ENCODE assay signal across 22 mouse cellular contexts in genomic region chr3:66254504-66255105, GRCm38 (mm10). TPM values are rescaled to one million over a fixed set of nuclear protein-coding genes. Genes with fewer than 3 reads are reported as not detected.
A peak's percentile ranks its signal among the peaks of the same experiment; 100 is the strongest.
DNase-seq lines count a peak whose midpoint lies in the region; ATAC-seq lines count a peak whose summit lies in the region.
"Had no signal": no experiment of that assay in that cellular context is flagged by ENCODE, and none has a peak within 500 bp of the region (broad histone marks: within the 10 kb centered on the region; RNA-seq: fewer than 3 reads in every experiment).

No protein-coding gene starts in this region.

- peak; percentile 9 for DNase-seq in cerebellum, adult 11-12 months
- no peak for DNase-seq in cerebellum, adult 8-10 months
- DNase-seq in right cerebral cortex, adult 18-20 months, result peak; percentile 9
- DNase-seq in right cerebral cortex, postnatal 25 days, result no peak
- peak; percentile 58 for DNase-seq in left cerebral cortex, postnatal 4 days
- DNase-seq in spleen, postnatal 36 days (ENCODE audit: low spot score in 2 of 2), result no peak
- DNase-seq: adrenal gland, postnatal 25 days; gastrocnemius, postnatal 10 days; liver, embryonic 13.5 days; lung, postnatal 10 days had no signal

- 72% methylated on average over 9 of the region's 9 CpGs for WGBS in hindbrain, embryonic 15.5 days
- 83% methylated on average over 9 of the region's 9 CpGs for WGBS in hindbrain, embryonic 12.5 days

- H3K4me1 ChIP-seq in hindbrain, embryonic 15.5 days (replicated peaks), result no peaks in the 10 kb centered on the region
- no peaks in the 10 kb centered on the region for H3K4me1 ChIP-seq in hindbrain, embryonic 12.5 days
- H3K4me1 ChIP-seq: liver, embryonic 13.5 days; megakaryocyte, embryonic 14.5 days; neural tube, embryonic 12.5 days; stomach, embryonic 15.5 days had no signal

- no peaks in the 10 kb centered on the region for H3K36me3 ChIP-seq in hindbrain, embryonic 15.5 days
- no peaks in the 10 kb centered on the region for H3K36me3 ChIP-seq in hindbrain, embryonic 12.5 days
- H3K36me3 ChIP-seq: heart, embryonic 10.5 days; liver, embryonic 13.5 days; neural tube, embryonic 12.5 days; stomach, embryonic 15.5 days had no signal

- H3K27me3 ChIP-seq in hindbrain, embryonic 15.5 days, result no peaks in the 10 kb centered on the region
- no peaks in the 10 kb centered on the region for H3K27me3 ChIP-seq in hindbrain, embryonic 12.5 days
- H3K27me3 ChIP-seq: CH12.LX; liver, embryonic 13.5 days; megakaryocyte, embryonic 14.5 days; neural tube, embryonic 12.5 days; stomach, embryonic 15.5 days had no signal

- no peak overlapping the region for H3K4me2 ChIP-seq in hindbrain, embryonic 15.5 days
- no peak overlapping the region for H3K4me2 ChIP-seq in hindbrain, embryonic 12.5 days (replicated peaks)
- H3K4me2 ChIP-seq: liver, embryonic 13.5 days; neural tube, embryonic 12.5 days; stomach, embryonic 15.5 days had no signal

- intact Hi-C loops in left cerebral cortex, postnatal 4 days (cut with DNase I), result no loop called here

- no peak overlapping the region for H3K27ac ChIP-seq in hindbrain, embryonic 15.5 days (replicated peaks)
- H3K27ac ChIP-seq in hindbrain, embryonic 12.5 days, result no peak overlapping the region
- H3K27ac ChIP-seq: heart, embryonic 10.5 days; kidney, postnatal 0 days; layer of hippocampus, adult 2 months; liver, embryonic 13.5 days; neural tube, embryonic 12.5 days; stomach, embryonic 15.5 days had no signal

- no peak overlapping the region for H3K4me3 ChIP-seq in hindbrain, embryonic 15.5 days
- H3K4me3 ChIP-seq in hindbrain, embryonic 12.5 days, result no peak overlapping the region
- H3K4me3 ChIP-seq: erythroblast, embryonic 14.5 days; heart, embryonic 10.5 days; layer of hippocampus, adult 2 months; liver, embryonic 13.5 days; megakaryocyte, embryonic 14.5 days; neural tube, embryonic 12.5 days; stomach, embryonic 15.5 days had no signal

- H3K9ac ChIP-seq in hindbrain, embryonic 15.5 days, result no peak overlapping the region
- H3K9ac ChIP-seq in hindbrain, embryonic 12.5 days, result no peak overlapping the region
- H3K9ac ChIP-seq: liver, embryonic 13.5 days; neural tube, embryonic 12.5 days; stomach, embryonic 15.5 days had no signal

- H3K9me3 ChIP-seq in hindbrain, embryonic 15.5 days, result no peaks in the 10 kb centered on the region
- no peaks in the 10 kb centered on the region for H3K9me3 ChIP-seq in hindbrain, embryonic 12.5 days (replicated peaks)
- H3K9me3 ChIP-seq: heart, embryonic 10.5 days; liver, embryonic 13.5 days; megakaryocyte, embryonic 14.5 days; neural tube, embryonic 12.5 days; stomach, embryonic 15.5 days had no signal

- peak; percentile 56; the same call in 1 of the 2 replicates for ATAC-seq in hindbrain, embryonic 15.5 days (ENCODE audit: low FRiP score, low read depth)
- no peak for ATAC-seq in hindbrain, embryonic 12.5 days (ENCODE audit: low FRiP score)
- ATAC-seq: intestine, embryonic 16.5 days had no signal

RNA-seq across cellular contexts. Expression of gene Ptx3, which starts 34.9 kb away (rescaled TPM):
- polyA plus RNA-seq in hindbrain, embryonic 15.5 days (2015; fragmentation: Nextera tagmentation; extraction: Ambion mirVana), result 4.9 and 5.3 TPM in 2 replicates
- polyA plus RNA-seq in hindbrain, embryonic 12.5 days (2016; fragmentation: Nextera tagmentation; extraction: Ambion mirVana), result 39.4 and 44.9 TPM in 2 replicates
- 1 to 10 TPM; 6.0 to 7.7 TPM for total RNA-seq in left cerebral cortex, postnatal 4 days (2021)
- total RNA-seq: adrenal gland, postnatal 25 days; CH12.LX had no signal
- polyA plus RNA-seq: erythroblast, embryonic 14.5 days had no signal

RNA-seq across cellular contexts. Expression of gene Veph1, which starts 42.0 kb away (rescaled TPM):
- 2.4 and 3.1 TPM in 2 replicates for polyA plus RNA-seq in hindbrain, embryonic 15.5 days (2015; fragmentation: Nextera tagmentation; extraction: Ambion mirVana)
- polyA plus RNA-seq in hindbrain, embryonic 12.5 days (2016; fragmentation: Nextera tagmentation; extraction: Ambion mirVana), result 20.1 and 21.8 TPM in 2 replicates
- 1 to 10 TPM; 1.3 to 2.8 TPM for total RNA-seq in left cerebral cortex, postnatal 4 days (2021)
- total RNA-seq: adrenal gland, postnatal 25 days; CH12.LX; heart, postnatal 25 days had no signal
- polyA plus RNA-seq: erythroblast, embryonic 14.5 days had no signal

Comparison
In these comparisons a context has a peak if more than half of its experiments do, and no peak if none do; other contexts are left out.
1. DNase-seq: peak in cerebellum, adult 11-12 months (single experiment), right cerebral cortex, adult 18-20 months (single experiment) and left cerebral cortex, postnatal 4 days (single experiment); none in cerebellum, adult 8-10 months (single experiment), right cerebral cortex, postnatal 25 days (single experiment) and spleen, postnatal 36 days (0 of 2).